Mouse (Mus musculus): ENCODE results near the gene Poldip2. TPM values are rescaled to one million over a fixed set of nuclear protein-coding genes. Genes with fewer than 3 reads are reported as not detected.
A peak's percentile ranks its signal among the peaks of the same experiment; 100 is the strongest.

Gene Poldip2
- polyA plus RNA-seq (2015; fragmentation: Nextera tagmentation; extraction: Ambion mirVana) = 182 and 186 TPM in 2 replicates

DNA sequence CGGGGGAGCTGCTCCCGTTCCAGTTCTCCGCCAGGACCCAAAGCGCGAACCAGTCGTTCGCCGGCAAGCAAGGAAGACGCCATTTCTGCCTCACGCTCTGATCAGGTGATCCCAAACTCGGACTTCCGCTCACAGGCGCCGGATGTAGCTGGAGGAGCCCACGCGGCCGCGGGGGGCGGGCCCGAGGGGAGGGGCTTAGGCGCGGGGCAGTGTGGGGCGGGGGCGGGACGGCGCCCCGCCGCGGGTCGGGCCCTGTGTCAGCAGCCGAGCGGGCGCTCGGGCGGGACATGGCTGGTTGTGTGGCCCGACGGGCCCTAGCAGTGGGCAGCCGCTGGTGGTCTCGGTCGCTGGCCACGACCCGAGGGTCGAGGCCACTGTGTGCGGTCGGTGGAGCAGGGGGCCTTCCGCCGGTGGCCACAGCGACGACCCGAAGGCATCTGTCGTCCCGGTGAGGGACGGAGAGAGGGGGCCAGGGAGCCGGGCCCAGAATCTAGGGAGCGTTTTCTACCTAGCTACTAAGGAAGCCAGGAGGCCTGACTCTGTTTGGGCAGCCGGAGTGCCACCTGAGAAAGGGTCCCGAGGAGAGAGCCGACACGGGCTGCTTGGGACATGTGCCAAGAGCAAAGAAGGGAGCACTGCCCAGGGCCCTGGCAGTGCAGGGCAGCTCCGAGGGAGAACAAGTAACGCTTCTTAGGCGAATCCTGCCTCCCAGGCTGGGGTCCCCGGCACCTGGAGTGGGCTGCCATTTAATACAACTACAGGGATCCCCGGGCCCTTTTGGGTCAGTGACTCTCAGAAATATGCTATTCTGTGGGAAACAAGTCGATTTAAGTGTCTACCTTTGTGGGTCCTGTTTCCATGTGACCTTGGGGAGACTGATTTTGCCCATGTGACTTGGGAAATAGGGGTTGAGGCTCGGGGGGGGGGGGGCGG is at the start of gene Poldip2, which contains the start of gene Tmem199:
Gene Poldip2 (plus strand): TSS at position 169 of the 933 bp plus-strand sequence.
Gene Tmem199 (minus strand): TSS at position 148 of the 933 bp plus-strand sequence.
- H3K36me3 ChIP-seq = peaks cover 54% of the 10 kb centered on the region
- peaks cover 16% of the 10 kb centered on the region for H3K4me1 ChIP-seq
- no peaks in the 10 kb centered on the region for H3K27me3 ChIP-seq
- H3K27ac ChIP-seq = peak within 1 kb of the TSS; percentile 79
- peak within 1 kb of the TSS; percentile 98 for H3K9ac ChIP-seq
- H3K4me2 ChIP-seq (replicated peaks) = peak within 1 kb of the TSS; percentile 89
- H3K4me3 ChIP-seq = peak within 1 kb of the TSS; percentile 92
- no peaks in the 10 kb centered on the region for H3K9me3 ChIP-seq
- ATAC-seq (ENCODE audit: low FRiP score, low read depth) = peak; percentile 96
- under 1% methylated on average over 67 of the region's 67 CpGs for WGBS

DNA sequence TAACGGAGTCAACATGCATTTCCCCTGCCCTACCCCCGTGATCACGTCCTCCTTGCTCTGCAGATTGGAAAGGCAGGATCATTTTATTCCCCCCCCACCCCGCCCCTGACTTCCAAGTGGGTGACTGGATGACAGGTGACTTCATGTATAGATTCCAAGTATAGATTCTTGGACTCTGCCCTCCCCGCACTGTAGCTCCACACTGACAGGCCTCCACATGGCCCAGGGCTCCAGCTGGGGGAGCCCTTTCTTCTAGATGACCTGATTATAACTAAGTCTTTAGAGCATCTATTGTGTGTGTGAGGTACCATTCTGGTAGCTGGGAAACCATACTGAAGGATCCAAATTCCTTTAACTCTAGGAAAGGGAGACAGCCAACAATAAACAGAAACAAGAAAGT is 49.3 kb upstream of the Poldip2 start:
- Histone ChIP-seq H3K4me3 (no peak overlapping the region), H3K9me3 (no peaks in the 10 kb centered on the region), H3K4me1 (peaks cover 24% of the 10 kb centered on the region), H3K4me2 (replicated peaks) (no peak overlapping the region), H3K9ac (no peak overlapping the region), H3K27ac (no peak overlapping the region), H3K27me3 (no peaks in the 10 kb centered on the region), H3K36me3 (no peaks in the 10 kb centered on the region)
- WGBS = 70% methylated on average over 5 of the region's 5 CpGs
- ATAC-seq (ENCODE audit: low FRiP score, low read depth) = no peak

DNA sequence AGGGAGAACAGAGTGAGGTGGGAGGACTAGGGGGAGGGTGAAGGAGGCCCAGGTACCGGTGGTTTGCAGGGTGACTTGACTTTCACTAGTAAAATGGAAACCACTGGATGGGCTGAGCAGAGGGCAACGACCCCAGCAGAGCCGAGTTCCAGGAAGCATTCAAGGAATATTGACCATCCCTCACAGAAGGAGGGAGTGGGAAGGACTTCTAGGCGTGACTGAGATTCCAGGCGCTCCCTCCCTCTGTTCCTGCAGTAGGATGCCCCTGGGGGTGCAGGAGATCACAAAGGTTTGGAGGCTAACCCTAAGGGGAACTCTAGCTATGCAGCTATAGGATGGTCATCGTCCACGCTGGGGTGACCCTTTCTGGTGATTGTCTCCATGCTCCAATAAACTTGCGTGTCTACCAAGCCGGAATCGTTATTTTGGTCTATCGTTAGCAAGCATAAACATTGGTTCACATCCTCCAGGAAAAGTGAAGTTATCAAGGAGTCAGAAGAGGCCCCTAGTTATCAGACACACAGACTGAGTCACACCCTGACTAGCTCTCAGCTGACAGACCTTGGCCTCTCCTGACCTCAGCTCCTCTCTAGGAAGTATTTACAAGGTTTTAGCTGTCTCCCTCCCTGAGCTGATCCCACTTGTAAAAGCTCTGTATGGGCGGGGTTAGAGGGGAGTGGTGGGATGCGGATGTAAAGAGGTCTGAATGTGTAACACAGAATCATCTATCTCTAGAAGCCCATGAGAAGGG is 48.5 kb upstream of the Poldip2 start:
- WGBS = 52% methylated on average over 13 of the region's 13 CpGs
- Histone ChIP-seq H3K27me3 (no peaks in the 10 kb centered on the region), H3K4me3 (no peak overlapping the region), H3K36me3 (no peaks in the 10 kb centered on the region; the same call in 1 of the 2 replicates), H3K4me1 (peaks cover 26% of the 10 kb centered on the region), H3K9me3 (no peaks in the 10 kb centered on the region), H3K4me2 (replicated peaks) (no peak overlapping the region), H3K27ac (no peak overlapping the region), H3K9ac (no peak overlapping the region)
- no peak for ATAC-seq (ENCODE audit: low FRiP score, low read depth)

DNA sequence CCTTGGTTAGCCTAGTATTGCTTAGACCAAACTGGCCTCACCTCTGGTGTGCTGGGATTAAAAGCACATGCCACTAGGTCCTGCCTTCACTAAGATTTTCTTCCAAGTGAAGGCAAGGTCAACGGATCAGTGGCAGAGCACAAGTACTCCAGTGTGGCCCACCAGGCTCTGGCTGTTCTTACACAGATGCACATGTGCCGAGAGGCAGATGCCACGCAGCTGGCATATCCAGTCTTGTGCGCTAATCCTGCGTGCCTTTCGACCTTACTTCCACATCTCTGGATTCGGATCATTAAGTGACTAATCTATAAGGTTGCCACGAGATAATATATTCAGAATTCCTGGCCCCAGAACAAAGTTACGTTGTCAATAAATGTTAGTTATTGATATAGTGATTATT is 46.9 kb upstream of the Poldip2 start:
- H3K4me2 ChIP-seq (replicated peaks) = peak overlapping the region; percentile 83
- peak overlapping the region; percentile 98 for H3K27ac ChIP-seq
- peaks cover 4% of the 10 kb centered on the region; the same call in 1 of the 2 replicates for H3K36me3 ChIP-seq
- 34% methylated on average over 9 of the region's 9 CpGs for WGBS
- H3K27me3 ChIP-seq = no peaks in the 10 kb centered on the region
- H3K4me1 ChIP-seq = peaks cover 26% of the 10 kb centered on the region
- peak overlapping the region; percentile 78 for H3K4me3 ChIP-seq
- H3K9me3 ChIP-seq = no peaks in the 10 kb centered on the region
- ATAC-seq (ENCODE audit: low FRiP score, low read depth) = no peak
- peak overlapping the region; percentile 91 for H3K9ac ChIP-seq

DNA sequence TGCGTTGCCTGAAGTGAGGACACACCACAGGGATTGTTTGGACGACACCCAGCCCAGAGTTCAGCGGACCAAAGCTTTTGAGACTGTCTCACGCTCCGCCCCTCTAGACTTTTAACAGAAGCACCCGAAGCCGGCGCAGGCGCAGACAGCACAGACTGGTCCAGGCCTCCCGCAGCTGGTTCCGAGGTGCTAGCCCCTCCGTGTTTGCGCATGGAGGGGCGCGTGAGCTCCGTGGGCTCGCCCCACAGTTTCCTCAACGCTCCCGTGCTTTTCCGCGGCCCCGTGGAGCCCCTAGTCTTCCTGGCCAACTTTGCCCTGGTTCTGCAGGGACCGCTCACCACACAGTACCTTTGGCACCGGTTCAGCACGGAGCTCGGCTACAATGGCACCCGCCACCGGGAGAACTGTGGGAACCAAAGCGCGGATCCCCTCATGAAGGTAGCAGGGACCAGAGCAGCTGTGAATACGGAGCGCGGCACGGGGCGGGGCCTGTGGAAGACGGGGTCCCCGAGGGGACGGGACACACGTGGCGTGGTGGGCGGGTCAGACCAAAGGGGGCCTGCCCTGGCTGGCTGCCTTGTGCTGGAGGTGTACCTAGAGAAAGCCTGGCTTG is 46.3 kb upstream of the Poldip2 start, which contains the start of gene Slc46a1:
Gene Slc46a1 (plus strand): TSS at position 130 of the 613 bp plus-strand sequence.
- Histone ChIP-seq H3K4me3 (peak within 1 kb of the TSS; percentile 78), H3K4me2 (replicated peaks) (peak within 1 kb of the TSS; percentile 83), H3K36me3 (peaks cover 7% of the 10 kb centered on the region; the same call in 1 of the 2 replicates), H3K27me3 (no peaks in the 10 kb centered on the region), H3K4me1 (peaks cover 26% of the 10 kb centered on the region), H3K27ac (peak within 1 kb of the TSS; percentile 98), H3K9ac (peak within 1 kb of the TSS; percentile 91), H3K9me3 (no peaks in the 10 kb centered on the region)
- under 1% methylated on average over 41 of the region's 41 CpGs for WGBS
- ATAC-seq (ENCODE audit: low FRiP score, low read depth) = peak; percentile 98

DNA sequence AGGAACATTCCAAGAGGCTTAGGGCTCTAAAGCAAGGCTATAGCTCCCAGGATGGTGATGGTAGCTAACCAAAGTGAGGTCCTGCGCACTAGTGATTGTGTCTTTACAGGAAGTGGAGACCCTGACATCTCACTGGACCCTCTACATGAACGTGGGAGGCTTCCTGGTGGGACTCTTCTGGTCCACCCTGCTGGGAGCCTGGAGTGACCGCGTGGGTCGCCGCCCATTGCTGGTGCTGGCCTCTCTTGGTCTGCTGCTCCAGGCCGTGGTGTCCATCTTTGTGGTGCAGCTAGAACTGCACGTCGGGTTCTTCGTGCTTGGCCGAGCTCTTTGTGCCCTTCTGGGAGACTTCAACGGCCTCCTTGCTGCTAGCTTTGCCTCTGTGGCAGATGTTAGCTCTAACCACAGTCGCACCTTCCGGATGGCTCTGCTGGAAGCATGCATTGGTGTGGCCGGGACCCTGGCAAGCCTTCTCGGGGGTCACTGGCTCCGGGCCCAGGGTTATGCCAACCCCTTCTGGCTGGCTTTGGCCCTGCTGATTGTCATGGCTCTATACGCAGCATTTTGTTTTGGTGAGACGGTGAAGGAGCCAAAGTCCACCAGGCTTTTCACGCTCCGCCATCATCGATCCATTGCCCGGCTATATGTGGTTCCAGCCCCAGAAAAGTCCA is 45.6 kb upstream of the Poldip2 start:
- H3K27me3 ChIP-seq = no peaks in the 10 kb centered on the region
- WGBS = 73% methylated on average over 23 of the region's 23 CpGs
- peak overlapping the region; percentile 83 for H3K4me2 ChIP-seq (replicated peaks)
- H3K4me3 ChIP-seq = peak overlapping the region; percentile 78
- H3K27ac ChIP-seq = peak overlapping the region; percentile 98
- H3K36me3 ChIP-seq = peaks cover 11% of the 10 kb centered on the region
- ATAC-seq (ENCODE audit: low FRiP score, low read depth) = no peak
- peaks cover 26% of the 10 kb centered on the region for H3K4me1 ChIP-seq
- H3K9me3 ChIP-seq = no peaks in the 10 kb centered on the region
- peak overlapping the region; percentile 91 for H3K9ac ChIP-seq

DNA sequence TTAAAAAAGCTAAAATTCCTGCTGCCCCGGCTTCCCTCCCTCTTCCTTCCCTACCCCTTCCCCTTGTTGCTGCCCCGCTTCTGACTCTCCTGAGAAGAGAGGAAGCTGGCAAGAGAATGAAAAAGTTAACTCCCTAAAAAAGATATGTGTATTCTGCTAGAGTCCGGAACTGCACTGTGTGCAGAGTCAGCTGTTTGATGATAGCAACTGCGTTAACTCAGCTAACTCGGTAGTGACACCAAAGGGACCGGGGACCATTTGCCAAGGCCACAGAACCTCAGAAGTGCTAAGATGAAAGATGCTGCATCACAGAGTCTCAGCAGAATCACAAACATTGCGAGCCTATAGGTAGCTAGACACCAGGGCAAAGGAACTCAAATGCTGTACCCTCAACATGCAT is 44.5 kb upstream of the Poldip2 start:
- Histone ChIP-seq H3K4me2 (replicated peaks) (no peak overlapping the region), H3K9ac (no peak overlapping the region), H3K27me3 (no peaks in the 10 kb centered on the region), H3K4me3 (no peak overlapping the region), H3K27ac (no peak overlapping the region), H3K36me3 (peaks cover 15% of the 10 kb centered on the region), H3K9me3 (no peaks in the 10 kb centered on the region), H3K4me1 (peaks cover 26% of the 10 kb centered on the region)
- ATAC-seq (ENCODE audit: low FRiP score, low read depth) = no peak
- 81% methylated on average over 7 of the region's 7 CpGs for WGBS

DNA sequence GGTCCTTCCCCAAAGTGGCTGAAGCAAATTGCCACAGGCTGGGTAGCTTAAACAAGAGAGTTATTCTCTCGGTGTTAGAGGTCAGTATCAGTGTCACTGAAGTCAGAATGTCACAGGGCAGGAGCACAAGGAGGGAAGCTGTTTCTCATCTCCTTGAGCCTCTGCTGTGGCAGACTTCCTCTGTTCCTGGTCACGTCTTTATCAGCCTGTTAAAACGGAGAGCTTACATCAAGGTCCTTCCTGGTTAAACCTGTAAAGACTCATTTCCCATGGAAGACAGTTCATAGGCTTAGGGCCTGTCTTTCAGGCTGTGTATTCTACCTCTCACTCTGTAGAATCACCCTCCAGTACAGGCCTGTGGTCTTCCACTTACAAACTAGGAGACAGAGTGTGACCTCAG is 44.1 kb upstream of the Poldip2 start:
- H3K36me3 ChIP-seq = peaks cover 15% of the 10 kb centered on the region
- ATAC-seq (ENCODE audit: low FRiP score, low read depth) = no peak
- no peak overlapping the region for H3K27ac ChIP-seq
- no peak overlapping the region for H3K4me3 ChIP-seq
- H3K4me2 ChIP-seq (replicated peaks) = no peak overlapping the region
- H3K9ac ChIP-seq = no peak overlapping the region
- 42% methylated on average over 3 of the region's 3 CpGs for WGBS
- H3K9me3 ChIP-seq = no peaks in the 10 kb centered on the region
- H3K4me1 ChIP-seq = peaks cover 26% of the 10 kb centered on the region
- H3K27me3 ChIP-seq = no peaks in the 10 kb centered on the region

DNA sequence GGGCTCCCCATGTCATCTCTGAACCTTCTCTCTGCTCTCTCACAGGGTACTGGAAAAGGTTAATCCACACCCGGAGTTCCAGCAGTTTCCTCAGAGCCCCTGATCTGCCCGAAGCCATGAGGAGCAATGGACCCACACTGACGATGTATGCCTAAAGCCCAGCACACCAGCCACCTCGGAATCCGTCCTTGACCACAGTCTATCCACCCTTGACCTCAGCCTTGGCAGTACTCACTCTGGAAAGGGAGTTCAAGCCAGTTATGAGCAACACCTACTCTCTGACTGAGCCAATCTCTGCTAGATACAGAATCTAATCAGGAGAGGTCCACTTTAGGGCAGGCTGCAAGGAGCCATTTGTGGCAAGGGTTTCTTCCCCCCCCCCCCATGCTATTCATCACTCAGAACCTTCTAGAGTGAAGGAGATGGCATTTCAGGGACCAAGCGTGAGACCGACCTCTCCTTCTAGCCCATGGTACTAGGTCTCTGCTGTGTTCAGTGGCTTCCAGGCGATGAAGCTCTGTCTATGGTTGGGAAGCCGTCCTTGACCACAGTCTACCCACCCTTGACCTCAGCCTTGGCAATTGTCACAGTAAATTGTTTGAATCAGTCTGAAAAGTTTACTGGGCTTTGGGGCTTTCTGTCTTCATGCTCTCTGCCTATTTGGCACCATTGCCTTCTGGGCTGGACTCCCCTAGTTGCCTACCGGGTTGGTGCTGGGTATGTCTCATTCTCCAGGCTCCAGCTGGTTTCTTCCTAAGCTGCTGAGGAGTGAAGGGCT is 40.5 kb upstream of the Poldip2 start:
- no peak overlapping the region for H3K27ac ChIP-seq
- 89% methylated on average over 10 of the region's 10 CpGs for WGBS
- no peak for ATAC-seq (ENCODE audit: low FRiP score, low read depth)
- H3K9ac ChIP-seq = no peak overlapping the region
- peaks cover 11% of the 10 kb centered on the region for H3K4me1 ChIP-seq
- H3K9me3 ChIP-seq = no peaks in the 10 kb centered on the region
- H3K36me3 ChIP-seq = peaks cover 15% of the 10 kb centered on the region
- no peak overlapping the region for H3K4me3 ChIP-seq
- H3K27me3 ChIP-seq = no peaks in the 10 kb centered on the region
- no peak overlapping the region for H3K4me2 ChIP-seq (replicated peaks)

DNA sequence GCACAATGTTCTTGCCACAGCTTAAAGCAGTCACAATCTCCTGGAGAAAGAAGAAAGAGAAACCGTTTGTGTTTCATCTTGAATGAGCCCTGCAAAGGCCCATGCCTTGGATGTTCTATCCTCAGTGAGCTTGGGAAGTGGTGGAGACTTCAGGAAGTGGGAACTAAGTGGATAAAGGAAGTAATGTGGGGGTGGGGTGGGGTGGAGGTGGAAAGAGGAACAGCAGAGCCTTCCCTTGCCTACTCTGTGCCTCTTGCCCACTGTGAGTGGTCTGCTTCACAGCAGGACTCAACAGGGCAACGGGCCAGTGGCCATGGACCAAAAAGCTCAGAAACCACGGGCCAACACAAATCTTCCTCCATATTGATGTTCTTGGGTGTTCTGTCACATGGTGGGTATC is 36.7 kb upstream of the Poldip2 start:
- no peaks in the 10 kb centered on the region for H3K9me3 ChIP-seq
- peaks cover 10% of the 10 kb centered on the region for H3K36me3 ChIP-seq
- ATAC-seq (ENCODE audit: low FRiP score, low read depth) = no peak
- no peaks in the 10 kb centered on the region for H3K27me3 ChIP-seq
- no peak overlapping the region for H3K4me2 ChIP-seq (replicated peaks)
- H3K27ac ChIP-seq = no peak overlapping the region
- no peak overlapping the region for H3K4me3 ChIP-seq
- 78% methylated on average over 3 of the region's 3 CpGs for WGBS
- H3K9ac ChIP-seq = no peak overlapping the region
- no peaks in the 10 kb centered on the region for H3K4me1 ChIP-seq

DNA sequence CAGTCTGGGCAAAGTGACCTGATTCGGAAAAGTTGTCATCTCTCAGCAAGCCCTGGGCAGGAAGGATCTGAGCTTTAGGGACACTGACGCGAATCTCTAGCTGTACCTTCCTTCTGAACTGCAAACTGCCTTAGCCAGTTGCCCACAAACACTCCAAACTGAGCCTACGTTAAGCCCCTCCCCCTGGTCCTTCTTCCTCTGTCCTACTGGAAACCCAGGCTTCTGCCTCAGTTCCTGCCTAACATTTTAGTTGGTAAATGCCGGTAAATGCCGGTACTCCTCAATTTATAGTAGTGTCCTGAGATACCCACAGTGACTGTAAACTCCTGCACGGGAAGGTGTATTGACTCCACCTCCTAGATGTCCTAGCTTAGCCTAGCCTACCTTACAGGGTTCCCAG is 28.4 kb upstream of the Poldip2 start:
- no peak overlapping the region for H3K9ac ChIP-seq
- H3K36me3 ChIP-seq = no peaks in the 10 kb centered on the region
- no peak overlapping the region for H3K4me3 ChIP-seq
- no peak overlapping the region for H3K4me2 ChIP-seq (replicated peaks)
- WGBS = 56% methylated on average over 7 of the region's 7 CpGs
- no peak overlapping the region for H3K27ac ChIP-seq
- no peaks in the 10 kb centered on the region for H3K9me3 ChIP-seq
- no peaks in the 10 kb centered on the region for H3K4me1 ChIP-seq
- H3K27me3 ChIP-seq = peaks cover 64% of the 10 kb centered on the region
- ATAC-seq (ENCODE audit: low FRiP score, low read depth) = no peak

Data from limb, embryonic 13.5 days (tissue).